Mouse (Mus musculus) common myeloid progenitor, adult 5-6 weeks (primary cell): ENCODE measurements around the gene Ceacam20. TPM values are rescaled to one million over a fixed set of nuclear protein-coding genes. Genes with fewer than 3 reads are reported as not detected.
"Not testable (repeated sequence)": the region's sequence is repeated elsewhere in the genome, so short reads cannot be mapped to it uniquely, and the experiment has no call there.

Experiments used
- ATAC-seq: replicated peaks from 2 replicates; pipeline ENCODE4 v1.8.0; 2016; ENCODE audit warnings: low read depth, mild to moderate bottlenecking, moderate TSS enrichment, inconsistent platforms; ENCODE audit not compliant: poor library complexity, severe bottlenecking
- total RNA-seq: library from RNA; stranded (forward); fragments of 200-1000, 187-1606 nt; gene quantifications from 2 replicates; pipeline ENCODE4 v1.2.3, GENCODE M21; 2017

The Ceacam20 gene
- total RNA-seq, 1 experiment from 2014 or later: not detected

- no peak for ATAC-seq
Observed at GRCm38 (mm10) chr7:19945821-19946515, 19.2 kb upstream of the Ceacam20 start.

- ATAC-seq: no peak
Observed at GRCm38 (mm10) chr7:19948956-19949355, 16.3 kb upstream of the Ceacam20 start.

- no peak for ATAC-seq
Observed at GRCm38 (mm10) chr7:19949996-19950395, 15.2 kb upstream of the Ceacam20 start.

GRCm38 (mm10) chr7:19950589-19950988, 14.6 kb upstream of the Ceacam20 start, which contains the start of gene Igsf23:
Gene Igsf23, minus strand, starts transcription at chr7:19950756.
- ATAC-seq: no peak

- ATAC-seq: no peak
Observed at GRCm38 (mm10) chr7:19952320-19952986, 12.8 kb upstream of the Ceacam20 start.

- ATAC-seq: no peak
Observed at GRCm38 (mm10) chr7:19953054-19953453, 12.2 kb upstream of the Ceacam20 start.

- ATAC-seq: 0 out of 2 replicates have a peak, but pooled peaks have one; percentile 22
Observed at GRCm38 (mm10) chr7:19955861-19956260, 9.4 kb upstream of the Ceacam20 start.

GRCm38 (mm10) chr7:19956341-19956781, 8.9 kb upstream of the Ceacam20 start:
- ATAC-seq: peak; percentile 98

- ATAC-seq: no peak
Observed at GRCm38 (mm10) chr7:19962423-19962822, 2.8 kb upstream of the Ceacam20 start.

GRCm38 (mm10) chr7:19969106-19969505, 3.9 kb downstream of the Ceacam20 start:
- no peak for ATAC-seq

GRCm38 (mm10) chr7:19969541-19970090, 4.4 kb downstream of the Ceacam20 start:
- ATAC-seq: no peak

- ATAC-seq: no peak
Observed at GRCm38 (mm10) chr7:19970196-19970595, 5.0 kb downstream of the Ceacam20 start.

GRCm38 (mm10) chr7:19971516-19971915, 6.3 kb downstream of the Ceacam20 start:
- no peak for ATAC-seq

GRCm38 (mm10) chr7:19991165-19991564, 26.0 kb downstream of the Ceacam20 start, which contains the start of gene Nlrp9b:
Gene Nlrp9b, plus strand, starts transcription at chr7:19991465.
- not testable (repeated sequence) for ATAC-seq

GRCm38 (mm10) chr7:19996721-19997120, 31.5 kb downstream of the Ceacam20 start:
- not testable (repeated sequence) for ATAC-seq

- ATAC-seq: no peak
Observed at GRCm38 (mm10) chr7:20009987-20010386, 44.8 kb downstream of the Ceacam20 start.

Other genes starting within 250 kb of the Ceacam20 start
- gene Tomm40, start 250.0 kb upstream of the Ceacam20 start, total RNA-seq: 40.1 and 47.0 TPM in 2 replicates
- gene Nectin2, start 214.9 kb upstream of the Ceacam20 start, total RNA-seq: 0.73 and 2.5 TPM in 2 replicates
- 0.32 TPM in 1 of 2 replicates, not detected in the other for gene Bcam, start 194.4 kb upstream of the Ceacam20 start, total RNA-seq
- not detected in 2 replicates for gene Cblc, start 168.6 kb upstream of the Ceacam20 start, total RNA-seq
- 1.6 and 2.4 TPM in 2 replicates for gene Bcl3, start 142.6 kb upstream of the Ceacam20 start, total RNA-seq
- not detected in 2 replicates for gene Gm19345, start 113.4 kb upstream of the Ceacam20 start, total RNA-seq
- not detected in 2 replicates for gene Ceacam16, start 104.1 kb upstream of the Ceacam20 start, total RNA-seq
- not detected in 2 replicates for gene Ceacam19, start 77.4 kb upstream of the Ceacam20 start, total RNA-seq
- 7.7 and 9.7 TPM in 2 replicates for gene Pvr, start 44.3 kb upstream of the Ceacam20 start, total RNA-seq
- gene Igsf23, start 14.7 kb upstream of the Ceacam20 start, total RNA-seq: 0.29 and 0.46 TPM in 2 replicates
- gene Nlrp9b, start 26.1 kb downstream of the Ceacam20 start, total RNA-seq: not detected in 2 replicates
- gene Vmn1r91, start 134.3 kb downstream of the Ceacam20 start, total RNA-seq: not detected in 2 replicates
- not detected in 2 replicates for gene Gm16442, start 157.2 kb downstream of the Ceacam20 start, total RNA-seq
- not detected in 2 replicates for gene Vmn1r93, start 173.7 kb downstream of the Ceacam20 start, total RNA-seq
- gene Vmn1r94, start 203.0 kb downstream of the Ceacam20 start, total RNA-seq: not detected in 2 replicates
- not detected in 2 replicates for gene Vmn1r95, start 228.3 kb downstream of the Ceacam20 start, total RNA-seq
- not detected in 2 replicates for gene Gm6164, start 240.2 kb downstream of the Ceacam20 start, total RNA-seq